Mouse (Mus musculus): Measurements from ENCODE around the gene Mbtps1.

Gene Mbtps1

DNA sequence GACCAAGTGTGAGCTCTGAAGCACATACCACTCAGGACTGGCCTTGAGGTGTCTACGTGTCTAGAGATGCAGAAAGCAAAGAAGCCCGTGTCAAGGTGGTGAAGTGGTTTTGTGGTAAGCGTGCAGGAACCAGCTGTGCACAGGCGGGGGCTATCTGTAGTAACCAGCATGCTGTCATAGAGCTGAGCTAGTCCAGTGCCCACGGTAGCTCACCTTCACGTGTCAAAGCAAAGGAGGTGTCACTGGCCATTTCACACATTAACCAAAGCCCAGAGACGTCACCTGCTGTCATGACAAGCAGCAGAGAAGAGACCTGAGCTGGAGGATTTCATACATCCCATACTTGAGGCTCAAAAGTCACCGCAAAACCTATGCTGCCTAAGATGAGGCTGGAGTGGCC, 52.4 kb downstream of the Mbtps1 start:
- in situ Hi-C loops (cut with MboI; ENCODE audit: unreplicated experiment in 2 of 2), result no loop called here

DNA sequence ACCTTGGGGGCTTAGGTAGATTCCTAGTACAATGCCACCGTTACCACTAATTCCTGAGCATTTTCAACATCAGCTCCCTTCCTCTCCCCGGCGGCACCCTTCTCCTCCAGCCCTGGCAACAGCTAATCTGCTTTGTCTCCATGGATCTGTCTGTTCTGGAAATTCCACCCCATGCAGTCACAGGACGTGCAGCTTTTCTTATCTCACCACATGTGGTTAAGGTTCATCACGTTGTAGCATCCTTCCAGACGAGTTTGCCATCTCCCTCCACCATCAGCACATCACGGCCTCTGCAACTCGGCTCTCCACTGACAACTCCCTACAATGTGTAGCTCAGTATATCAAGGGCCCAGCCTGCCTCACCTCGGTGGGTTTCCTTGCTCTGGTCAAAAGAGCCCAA, 53.0 kb downstream of the Mbtps1 start:
- in situ Hi-C loops (cut with MboI; ENCODE audit: unreplicated experiment in 2 of 2), result no loop called here

DNA sequence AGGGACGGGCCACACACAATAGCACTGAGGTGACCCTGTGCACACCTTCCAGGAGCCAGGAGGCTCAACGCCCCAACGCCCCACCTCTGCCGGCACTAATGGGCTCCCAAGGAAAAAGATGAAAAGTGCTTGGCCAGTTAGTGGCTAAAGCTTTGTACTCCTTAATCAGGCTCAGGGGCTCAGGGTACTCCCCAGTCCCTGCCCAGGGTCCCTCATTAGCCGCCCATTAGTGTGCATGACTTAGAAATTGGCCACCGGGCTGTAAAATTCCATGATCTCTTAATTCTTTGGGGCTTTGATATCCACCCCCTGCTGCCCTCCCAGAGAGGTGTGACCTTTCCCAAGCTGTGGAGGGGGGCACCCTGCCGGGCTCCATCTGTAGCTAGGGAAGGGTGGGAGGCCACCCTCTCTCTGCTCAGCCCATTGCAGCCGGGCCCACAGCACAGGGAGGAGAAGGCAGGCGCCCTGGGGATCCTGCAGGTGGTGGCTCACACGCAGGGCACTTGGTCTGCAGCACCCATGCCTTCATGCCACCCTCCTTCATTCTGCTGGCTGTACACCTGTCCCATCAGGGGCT, 55.3 kb downstream of the Mbtps1 start:
- in situ Hi-C loops (cut with MboI; ENCODE audit: unreplicated experiment in 2 of 2), result no loop called here

DNA sequence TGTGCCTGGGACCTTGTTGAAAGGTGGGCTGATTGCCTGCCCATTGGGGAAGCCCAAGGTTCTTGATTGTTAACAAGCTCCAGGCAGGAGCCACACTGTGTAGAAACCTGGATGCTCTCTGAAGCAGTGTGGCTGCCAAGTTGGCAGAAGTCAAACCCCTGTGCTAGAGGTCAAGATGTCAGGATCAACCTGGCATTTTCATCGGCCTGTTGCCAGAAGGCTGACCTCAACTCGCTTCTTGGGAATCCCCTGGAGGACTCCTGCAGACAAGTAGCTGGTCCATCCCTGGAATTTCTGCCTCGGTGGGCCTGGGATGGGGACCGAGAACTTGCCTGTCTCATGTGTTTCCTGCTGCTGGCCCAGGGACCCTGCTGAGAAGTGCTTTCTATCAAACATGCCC, 56.4 kb downstream of the Mbtps1 start:
- in situ Hi-C loops (cut with MboI; ENCODE audit: unreplicated experiment in 2 of 2), result no loop called here

GRCm38 (mm10) chr8:119501598-119501997, 56.9 kb downstream of the Mbtps1 start, which contains the start of gene Slc38a8:
Slc38a8 (minus strand) TSS chr8:119501698.
- in situ Hi-C loops (cut with MboI; ENCODE audit: unreplicated experiment in 2 of 2), result no loop called here

DNA sequence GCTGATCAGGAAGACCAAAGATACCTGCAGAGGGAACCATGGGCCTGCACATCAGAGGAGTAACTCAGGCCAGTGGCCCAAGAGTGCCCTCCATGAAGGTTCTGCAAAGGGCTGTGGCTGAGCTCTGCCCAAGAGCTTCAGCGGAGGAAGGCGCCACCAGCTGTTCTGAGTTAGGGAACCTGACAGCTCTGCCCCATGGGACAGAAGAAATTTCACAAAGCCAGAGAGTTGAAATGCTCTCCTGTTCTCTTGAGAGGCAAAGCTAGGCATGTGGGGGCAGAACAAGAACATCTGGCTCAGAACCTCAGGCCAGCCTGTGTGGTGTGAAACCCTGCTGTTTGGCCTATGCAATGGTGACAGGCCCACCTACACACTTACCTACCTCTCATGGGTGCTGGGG, 58.7 kb downstream of the Mbtps1 start:
- in situ Hi-C loops (cut with MboI; ENCODE audit: unreplicated experiment in 2 of 2), result loop anchor here (5.0 kb wide), 2 partner anchors 48 to 88 kb away; no protein-coding TSS in a partner anchor

DNA sequence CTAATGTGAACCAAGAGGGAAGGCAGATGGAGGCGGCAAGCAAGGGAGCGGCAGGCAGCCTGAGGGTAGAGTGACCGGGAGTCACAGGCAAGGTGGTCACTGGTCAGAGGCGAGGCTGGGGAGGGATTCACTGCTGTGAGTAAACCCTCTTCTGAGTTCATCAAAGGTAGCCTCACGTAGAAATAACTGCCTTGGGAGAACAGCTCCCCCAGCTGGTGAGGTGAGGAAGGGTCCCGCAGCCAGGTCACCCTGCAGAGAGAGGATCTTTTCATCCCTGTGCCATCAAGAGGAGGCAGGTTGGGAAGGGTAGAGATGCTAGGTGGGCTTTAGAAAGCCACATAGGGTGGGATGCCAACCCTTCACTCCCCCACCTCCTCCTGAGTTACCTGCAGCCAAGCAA, 61.7 kb downstream of the Mbtps1 start:
- in situ Hi-C loops (cut with MboI; ENCODE audit: unreplicated experiment in 2 of 2), result loop anchor here (5.0 kb wide), 2 partner anchors 45 to 85 kb away; no protein-coding TSS in a partner anchor

DNA sequence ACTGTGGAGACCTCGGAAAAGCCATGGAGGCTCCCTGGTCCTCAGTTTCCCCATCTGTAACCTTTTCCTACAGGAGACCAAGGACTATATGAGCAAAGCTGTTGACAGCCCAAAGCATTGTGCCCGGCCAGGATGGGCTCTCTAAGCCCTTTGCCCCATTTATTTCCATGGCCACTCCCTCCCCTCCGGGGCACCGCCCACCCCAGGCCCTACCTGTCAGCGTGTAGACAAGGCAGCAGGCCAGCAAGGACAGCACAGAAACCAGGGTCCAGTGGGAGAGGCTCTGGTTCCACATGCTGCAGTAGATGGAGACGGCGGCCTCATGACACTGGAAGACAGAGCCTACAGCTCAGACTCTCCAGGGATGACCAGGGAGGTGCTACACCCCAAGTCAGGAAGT, 71.4 kb downstream of the Mbtps1 start:
- in situ Hi-C loops (cut with MboI; ENCODE audit: unreplicated experiment in 2 of 2), result no loop called here

GRCm38 (mm10) chr8:119484145-119484896, 74.2 kb downstream of the Mbtps1 start:
- in situ Hi-C loops (cut with MboI; ENCODE audit: unreplicated experiment in 2 of 2), result no loop called here

- in situ Hi-C loops (cut with MboI; ENCODE audit: unreplicated experiment in 2 of 2), result no loop called here
Measured at GRCm38 (mm10) chr8:119478684-119479083, 79.9 kb downstream of the Mbtps1 start.

DNA sequence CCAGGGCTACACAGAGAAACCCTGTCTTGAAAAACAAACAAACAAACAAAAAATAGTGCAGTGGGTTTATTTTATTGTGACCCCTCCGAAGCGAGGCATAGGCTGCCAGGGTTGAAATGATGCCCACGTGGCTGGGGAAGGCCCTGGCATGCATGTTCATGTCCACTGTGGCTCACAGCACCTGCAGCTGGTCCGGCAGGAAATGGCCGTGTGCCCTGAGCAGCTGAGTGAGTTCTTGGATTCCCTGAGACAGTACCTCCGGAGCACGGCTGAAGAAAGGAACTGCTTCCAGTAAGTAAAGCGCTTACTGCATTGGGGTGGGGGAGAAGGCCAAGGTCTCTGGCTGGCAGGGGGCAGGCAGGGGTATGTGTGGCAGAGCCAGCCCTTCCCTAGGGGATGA, 90.4 kb downstream of the Mbtps1 start:
- in situ Hi-C loops (cut with MboI; ENCODE audit: unreplicated experiment in 2 of 2), result no loop called here

GRCm38 (mm10) chr8:119466794-119467193, 91.7 kb downstream of the Mbtps1 start:
- in situ Hi-C loops (cut with MboI; ENCODE audit: unreplicated experiment in 2 of 2), result no loop called here

- in situ Hi-C loops (cut with MboI; ENCODE audit: unreplicated experiment in 2 of 2), result no loop called here
Measured at GRCm38 (mm10) chr8:119466105-119466504, 92.4 kb downstream of the Mbtps1 start.

DNA sequence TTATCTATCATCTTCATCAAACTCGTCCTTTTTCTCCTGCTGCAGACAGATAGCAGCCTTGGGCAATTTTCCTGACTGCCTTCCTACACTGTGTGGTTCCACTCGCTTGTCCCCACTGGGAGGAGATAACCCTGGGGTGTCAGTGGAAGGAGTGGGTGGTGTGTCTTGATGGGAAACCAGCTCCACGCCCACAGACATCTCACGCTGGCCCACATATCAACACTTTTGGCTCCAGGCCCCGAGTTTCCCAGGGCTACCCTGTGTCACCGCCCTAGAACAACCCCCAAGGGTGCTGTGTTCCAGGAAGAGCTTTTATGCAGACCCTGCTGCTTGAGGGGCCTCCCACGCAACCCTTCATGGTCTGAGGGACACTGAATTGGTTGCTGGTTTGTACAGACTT, 94.8 kb downstream of the Mbtps1 start:
- in situ Hi-C loops (cut with MboI; ENCODE audit: unreplicated experiment in 2 of 2), result no loop called here

- in situ Hi-C loops (cut with MboI; ENCODE audit: unreplicated experiment in 2 of 2), result no loop called here
Measured at GRCm38 (mm10) chr8:119461356-119461755, 97.2 kb downstream of the Mbtps1 start.

- in situ Hi-C loops (cut with MboI; ENCODE audit: unreplicated experiment in 2 of 2), result no loop called here
Measured at GRCm38 (mm10) chr8:119459724-119460123, 98.8 kb downstream of the Mbtps1 start.

Data from v-Abl transformed pro-B cells (cell line).